Mouse (Mus musculus): ENCODE data around the gene Pop5. TPM values are rescaled to one million over a fixed set of nuclear protein-coding genes. Genes with fewer than 3 reads are reported as not detected.

Pop5 gene
- polyA plus RNA-seq, 1 experiment from 2014 or later = 96.9 TPM

- Histone ChIP-seq H3K27me3 (no peaks in the 10 kb centered on the region), H3K4me3 (no peak overlapping the region), H3K36me3 (peaks cover 41% of the 10 kb centered on the region), H3K9me3 (no peaks in the 10 kb centered on the region), H3K4me1 (peaks cover 5% of the 10 kb centered on the region), H3K4me2 (replicated peaks) (no peak overlapping the region), H3K27ac (replicated peaks) (no peak overlapping the region), H3K9ac (replicated peaks) (no peak overlapping the region)
- ATAC-seq (replicated peaks) = no peak
- WGBS = 88% methylated on average over 3 of the region's 3 CpGs
These were observed 49.1 kb downstream of the Pop5 start for GRCm38 (mm10) chr5:115284735-115285134.

GRCm38 (mm10) chr5:115294173-115294572 is 58.5 kb downstream of the Pop5 start:
- Histone ChIP-seq H3K27me3 (no peaks in the 10 kb centered on the region), H3K27ac (replicated peaks) (no peak overlapping the region), H3K36me3 (peaks cover 59% of the 10 kb centered on the region), H3K9ac (replicated peaks) (no peak overlapping the region), H3K4me1 (peaks cover 19% of the 10 kb centered on the region), H3K4me2 (replicated peaks) (no peak overlapping the region), H3K4me3 (no peak overlapping the region), H3K9me3 (no peaks in the 10 kb centered on the region)
- WGBS = 91% methylated on average over 8 of the region's 8 CpGs
- ATAC-seq (replicated peaks) = no peak

Other genes starting within 250 kb of the Pop5 start
- gene Sppl3, start 224.7 kb upstream of the Pop5 start, polyA plus RNA-seq (2015; fragmentation: Nextera tagmentation; extraction: Ambion mirVana) = 19.2 and 31.7 TPM in 2 replicates
- gene Gm10401, start 137.5 kb upstream of the Pop5 start, polyA plus RNA-seq (2015; fragmentation: Nextera tagmentation; extraction: Ambion mirVana) = 34.6 and 35.0 TPM in 2 replicates
- 22.3 and 24.1 TPM in 2 replicates for gene Acads, start 116.5 kb upstream of the Pop5 start, polyA plus RNA-seq (2015; fragmentation: Nextera tagmentation; extraction: Ambion mirVana)
- 44.4 and 46.2 TPM in 2 replicates for gene Unc119b, start 100.9 kb upstream of the Pop5 start, polyA plus RNA-seq (2015; fragmentation: Nextera tagmentation; extraction: Ambion mirVana)
- 22.7 and 27.7 TPM in 2 replicates for gene Mlec, start 77.7 kb upstream of the Pop5 start, polyA plus RNA-seq (2015; fragmentation: Nextera tagmentation; extraction: Ambion mirVana)
- 9.2 and 9.8 TPM in 2 replicates for gene Cabp1, start 41.5 kb upstream of the Pop5 start, polyA plus RNA-seq (2015; fragmentation: Nextera tagmentation; extraction: Ambion mirVana)
- gene Rnf10, start 37.1 kb downstream of the Pop5 start, polyA plus RNA-seq (2015; fragmentation: Nextera tagmentation; extraction: Ambion mirVana) = 185 and 191 TPM in 2 replicates
- 59.4 and 61.3 TPM in 2 replicates for gene Coq5, start 43.8 kb downstream of the Pop5 start, polyA plus RNA-seq (2015; fragmentation: Nextera tagmentation; extraction: Ambion mirVana)
- 1,446 and 1,524 TPM in 2 replicates for gene Dynll1, start 65.2 kb downstream of the Pop5 start, polyA plus RNA-seq (2015; fragmentation: Nextera tagmentation; extraction: Ambion mirVana)
- 200 and 204 TPM in 2 replicates for gene Srsf9, start 91.3 kb downstream of the Pop5 start, polyA plus RNA-seq (2015; fragmentation: Nextera tagmentation; extraction: Ambion mirVana)
- 33.6 and 36.6 TPM in 2 replicates for gene Gatc, start 105.3 kb downstream of the Pop5 start, polyA plus RNA-seq (2015; fragmentation: Nextera tagmentation; extraction: Ambion mirVana)
- gene Triap1, start 105.4 kb downstream of the Pop5 start, polyA plus RNA-seq (2015; fragmentation: Nextera tagmentation; extraction: Ambion mirVana) = 60.5 and 64.3 TPM in 2 replicates
- 968 and 991 TPM in 2 replicates for gene Cox6a1, start 113.1 kb downstream of the Pop5 start, polyA plus RNA-seq (2015; fragmentation: Nextera tagmentation; extraction: Ambion mirVana)
- 70.0 and 75.8 TPM in 2 replicates for gene Msi1, start 193.8 kb downstream of the Pop5 start, polyA plus RNA-seq (2015; fragmentation: Nextera tagmentation; extraction: Ambion mirVana)
- not detected in 2 replicates for gene Pla2g1b, start 230.4 kb downstream of the Pop5 start, polyA plus RNA-seq (2015; fragmentation: Nextera tagmentation; extraction: Ambion mirVana)
- gene Sirt4, start 248.9 kb downstream of the Pop5 start, polyA plus RNA-seq (2015; fragmentation: Nextera tagmentation; extraction: Ambion mirVana) = 34.0 and 34.2 TPM in 2 replicates